Mouse (Mus musculus) heart, embryonic 11.5 days (tissue): Measurements from ENCODE around the gene Rpn2. TPM values are rescaled to one million over a fixed set of nuclear protein-coding genes. Genes with fewer than 3 reads are reported as not detected.

Source experiments
- ATAC-seq: fragments of 200-750 bp; cut with Nextera tagmentation; replicated peaks from 2 replicates; pipeline ENCODE4 v1.8.0; 2017; ENCODE audit warnings: moderate library complexity; ENCODE audit not compliant: insufficient number of reproducible peaks, low FRiP score, low TSS enrichment
- H3K27ac ChIP-seq: fragments of 300-500 bp; sonication (generic); 2 replicates; pipeline ENCODE4 v1.5.1; 2014; ENCODE audit warnings: mild to moderate bottlenecking, low read depth, low read length
- H3K27me3 ChIP-seq: fragments of 300-500 bp; sonication (generic); 2 replicates; pipeline ENCODE4 v1.6.1; 2014; ENCODE audit warnings: mild to moderate bottlenecking, low read length, mixed read lengths; ENCODE audit not compliant: control insufficient read depth, insufficient read depth
- H3K36me3 ChIP-seq: fragments of 300-500 bp; sonication (generic); 2 replicates; pipeline ENCODE4 v1.6.1; 2014; ENCODE audit warnings: mild to moderate bottlenecking, low read length, moderate library complexity, mixed read lengths; ENCODE audit not compliant: control insufficient read depth, insufficient read depth
- H3K4me1 ChIP-seq: fragments of 300-500 bp; sonication (generic); 2 replicates; pipeline ENCODE4 v1.6.1; 2014; ENCODE audit warnings: low read length; ENCODE audit not compliant: control insufficient read depth, insufficient read depth
- H3K4me2 ChIP-seq: fragments of 300-500 bp; sonication (generic); 2 replicates; pipeline ENCODE4 v1.6.1; 2014; ENCODE audit warnings: mild to moderate bottlenecking, moderate library complexity
- H3K4me3 ChIP-seq: fragments of 300-500 bp; sonication (generic); 2 replicates; pipeline ENCODE4 v1.5.1; 2014; ENCODE audit warnings: low read depth, low read length
- H3K9ac ChIP-seq: fragments of 300-500 bp; sonication (generic); 2 replicates; pipeline ENCODE4 v1.6.1; 2014; ENCODE audit warnings: mild to moderate bottlenecking, low read depth, low read length, moderate library complexity
- H3K9me3 ChIP-seq: fragments of 300-500 bp; sonication (generic); replicated peaks from 2 replicates; pipeline ENCODE4 v1.6.1; 2016; ENCODE audit warnings: low read length; ENCODE audit not compliant: control insufficient read depth
- WGBS: fragments of 180-500 bp; shearing (Covaris S2); extraction: QIAGEN DNeasy Blood & Tissue Kit; methylation state at CpG from one replicate; pipeline ENCODE4 v1.1.7; 2014; ENCODE audit not compliant: insufficient replicate concordance; 5-methylcytosine and 5-hydroxymethylcytosine counted together
- polyA plus RNA-seq: library from polyadenylated mRNA; unstranded; fragments of >200 nt; fragmentation: Nextera tagmentation; extraction: Ambion mirVana; gene quantifications from 2 replicates; pipeline ENCODE4 v1.2.1, GENCODE M21; 2014

Gene Rpn2
- polyA plus RNA-seq, 1 experiment from 2014 or later, result 202 TPM

GRCm38 (mm10) chr2:157316358-157316933 is 37.6 kb downstream of the Rpn2 start:
- peaks cover 38% of the 10 kb centered on the region for H3K36me3 ChIP-seq
- ATAC-seq, result no peak

GRCm38 (mm10) chr2:157317220-157317619 is 38.4 kb downstream of the Rpn2 start:
- no peaks in the 10 kb centered on the region for H3K9me3 ChIP-seq
- H3K4me3 ChIP-seq, result no peak overlapping the region
- peaks cover 42% of the 10 kb centered on the region for H3K36me3 ChIP-seq
- no peak overlapping the region for H3K9ac ChIP-seq
- no peak overlapping the region for H3K4me2 ChIP-seq
- no peak for ATAC-seq
- H3K27me3 ChIP-seq, result no peaks in the 10 kb centered on the region
- H3K27ac ChIP-seq, result no peak overlapping the region
- 87% methylated on average over 6 of the region's 6 CpGs for WGBS
- H3K4me1 ChIP-seq, result no peaks in the 10 kb centered on the region

More at GRCm38 (mm10) chr2:157316358-157316933, 37.6 kb downstream of the Rpn2 start:
- H3K9ac ChIP-seq, result no peak overlapping the region
- H3K27me3 ChIP-seq, result no peaks in the 10 kb centered on the region
- H3K4me3 ChIP-seq, result no peak overlapping the region
- no peaks in the 10 kb centered on the region for H3K9me3 ChIP-seq
- H3K4me1 ChIP-seq, result no peaks in the 10 kb centered on the region
- WGBS, result 88% methylated on average over 14 of the region's 14 CpGs
- H3K27ac ChIP-seq, result no peak overlapping the region
- no peak overlapping the region for H3K4me2 ChIP-seq

GRCm38 (mm10) chr2:157320135-157320534 is 41.3 kb downstream of the Rpn2 start:
- no peak overlapping the region for H3K27ac ChIP-seq
- 88% methylated on average over 8 of the region's 8 CpGs for WGBS

GRCm38 (mm10) chr2:157320886-157321285 is 42.1 kb downstream of the Rpn2 start:
- WGBS, result 74% methylated on average over 5 of the region's 5 CpGs
- no peak overlapping the region for H3K27ac ChIP-seq
- no peaks in the 10 kb centered on the region for H3K9me3 ChIP-seq
- peaks cover 42% of the 10 kb centered on the region for H3K36me3 ChIP-seq
- no peak for ATAC-seq
- no peak overlapping the region for H3K4me2 ChIP-seq
- no peak overlapping the region for H3K9ac ChIP-seq
- no peak overlapping the region for H3K4me3 ChIP-seq
- H3K4me1 ChIP-seq, result no peaks in the 10 kb centered on the region
- no peaks in the 10 kb centered on the region for H3K27me3 ChIP-seq

More at GRCm38 (mm10) chr2:157320135-157320534, 41.3 kb downstream of the Rpn2 start:
- Histone ChIP-seq H3K4me3 (no peak overlapping the region), H3K36me3 (peaks cover 44% of the 10 kb centered on the region), H3K9ac (no peak overlapping the region), H3K4me2 (no peak overlapping the region), H3K27me3 (no peaks in the 10 kb centered on the region), H3K9me3 (no peaks in the 10 kb centered on the region), H3K4me1 (no peaks in the 10 kb centered on the region)
- ATAC-seq, result no peak

- Histone ChIP-seq H3K4me1 (no peaks in the 10 kb centered on the region), H3K4me2 (no peak overlapping the region), H3K27me3 (no peaks in the 10 kb centered on the region), H3K4me3 (no peak overlapping the region), H3K9me3 (no peaks in the 10 kb centered on the region), H3K9ac (no peak overlapping the region), H3K36me3 (peaks cover 42% of the 10 kb centered on the region), H3K27ac (no peak overlapping the region)
- WGBS, result 93% methylated on average over 5 of the region's 5 CpGs
- no peak for ATAC-seq
Measured at GRCm38 (mm10) chr2:157322029-157322766, 43.4 kb downstream of the Rpn2 start.

- no peak overlapping the region for H3K9ac ChIP-seq
- H3K4me2 ChIP-seq, result no peak overlapping the region
- no peak overlapping the region for H3K4me3 ChIP-seq
- no peak for ATAC-seq
- no peak overlapping the region for H3K27ac ChIP-seq
- H3K4me1 ChIP-seq, result peaks cover 8% of the 10 kb centered on the region; the same call in 1 of the 2 replicates
- peaks cover 27% of the 10 kb centered on the region for H3K36me3 ChIP-seq
- H3K9me3 ChIP-seq, result no peaks in the 10 kb centered on the region
- whole genome bisulfite sequencing, result 83% methylated on average over 2 of the region's 2 CpGs
- no peaks in the 10 kb centered on the region for H3K27me3 ChIP-seq
Measured at GRCm38 (mm10) chr2:157325238-157325637, 46.4 kb downstream of the Rpn2 start.

- H3K9me3 ChIP-seq, result no peaks in the 10 kb centered on the region
- no peaks in the 10 kb centered on the region for H3K27me3 ChIP-seq
- WGBS, result 39% methylated on average over 5 of the region's 5 CpGs
- no peak overlapping the region for H3K4me2 ChIP-seq
- no peak for ATAC-seq
- peaks cover 14% of the 10 kb centered on the region for H3K36me3 ChIP-seq
- H3K27ac ChIP-seq, result no peak overlapping the region
- peak overlapping the region; percentile 34; the same call in 1 of the 2 replicates for H3K9ac ChIP-seq
- no peak overlapping the region for H3K4me3 ChIP-seq
- H3K4me1 ChIP-seq, result peaks cover 8% of the 10 kb centered on the region; the same call in 1 of the 2 replicates
Measured at GRCm38 (mm10) chr2:157328106-157328505, 49.3 kb downstream of the Rpn2 start.

GRCm38 (mm10) chr2:157328570-157328969 is 49.8 kb downstream of the Rpn2 start:
- peaks cover 11% of the 10 kb centered on the region for H3K36me3 ChIP-seq

More at GRCm38 (mm10) chr2:157328570-157328969, 49.8 kb downstream of the Rpn2 start:
- Histone ChIP-seq H3K4me3 (no peak overlapping the region), H3K4me1 (peaks cover 8% of the 10 kb centered on the region; the same call in 1 of the 2 replicates), H3K9me3 (no peaks in the 10 kb centered on the region), H3K27ac (no peak overlapping the region), H3K4me2 (no peak overlapping the region; the same call in 1 of the 2 replicates), H3K27me3 (no peaks in the 10 kb centered on the region), H3K9ac (peak overlapping the region; percentile 34; the same call in 1 of the 2 replicates)
- no peak for ATAC-seq
- WGBS, result 27% methylated on average over 11 of the region's 11 CpGs
